Mouse (Mus musculus) liver, embryonic 14.5 days (tissue): Measurements from ENCODE around the gene Pnp. TPM values are rescaled to one million over a fixed set of nuclear protein-coding genes. Genes with fewer than 3 reads are reported as not detected.

Source experiments
- ATAC-seq: fragments of 200-750 bp; cut with Nextera tagmentation; 2 replicates; pipeline ENCODE4 v1.8.0; 2017; ENCODE audit warnings: moderate number of reproducible peaks, mild to moderate bottlenecking, moderate library complexity; ENCODE audit not compliant: insufficient read depth
- DNase-seq, 3 experiments: peaks; one replicate each; pipeline ENCODE4 v3.0.0-alpha.2; 2012 to 2013; ENCODE audit warnings: low read depth in 3 of 3, low spot score in 3 of 3
- H3K27ac ChIP-seq: fragments of 300-500 bp; sonication (generic); 2 replicates; pipeline ENCODE4 v1.5.1; 2014; ENCODE audit warnings: moderate library complexity, mild to moderate bottlenecking, control low read depth, inconsistent platforms
- H3K27me3 ChIP-seq: fragments of 300-500 bp; sonication (generic); 2 replicates; pipeline ENCODE4 v1.6.1; 2014; ENCODE audit warnings: mild to moderate bottlenecking, low read length, moderate library complexity; ENCODE audit not compliant: control insufficient read depth, insufficient read depth
- H3K36me3 ChIP-seq: fragments of 300-500 bp; sonication (generic); replicated peaks from 2 replicates; pipeline ENCODE4 v1.6.1; 2014; ENCODE audit warnings: low read depth; ENCODE audit not compliant: control insufficient read depth, insufficient read depth
- H3K4me1 ChIP-seq, 2 experiments: fragments of 200-500 bp in 1 of 2; fragments of 300-500 bp in 1 of 2; sonication (generic) in 1 of 2; replicated peaks; 2 replicates each; pipeline ENCODE4 v1.6.1; 2012 to 2014; ENCODE audit warnings: antibody characterized with exemption in 1 of 2, inconsistent platforms in 1 of 2, low read length in 1 of 2; ENCODE audit not compliant: control insufficient read depth in 2 of 2, insufficient read depth in 2 of 2
- H3K4me2 ChIP-seq: fragments of 300-500 bp; sonication (generic); 2 replicates; pipeline ENCODE4 v1.6.1; 2014; ENCODE audit warnings: low read depth, mild to moderate bottlenecking, control low read depth, moderate library complexity
- H3K4me3 ChIP-seq, 2 experiments: fragments of 200-500 bp in 1 of 2; fragments of 300-500 bp in 1 of 2; sonication (generic) in 1 of 2; 2 replicates each; pipeline ENCODE4 v1.5.1; 2012 to 2014; ENCODE audit warnings: low read depth in 2 of 2, low read length in 2 of 2, mild to moderate bottlenecking in 2 of 2, control low read depth in 1 of 2, inconsistent platforms in 1 of 2, moderate library complexity in 1 of 2; ENCODE audit not compliant: insufficient read depth in 1 of 2
- H3K9ac ChIP-seq: fragments of 300-500 bp; sonication (generic); replicated peaks from 2 replicates; pipeline ENCODE4 v1.6.1; 2014; ENCODE audit warnings: mild to moderate bottlenecking, control low read depth, moderate library complexity
- H3K9me3 ChIP-seq: fragments of 300-500 bp; sonication (generic); 2 replicates; pipeline ENCODE4 v1.6.1; 2016; ENCODE audit warnings: low read length, mixed read lengths; ENCODE audit not compliant: control insufficient read depth
- CTCF ChIP-seq: IDR thresholded peaks from 2 replicates; pipeline ENCODE4 v1.5.1; 2016; ENCODE audit warnings: antibody characterized with exemption, low read depth, control low read depth
- EP300 ChIP-seq: IDR thresholded peaks from 2 replicates; pipeline ENCODE4 v1.6.1; 2016; ENCODE audit warnings: antibody characterized with exemption, low read depth
- WGBS: fragments of 180-500 bp; shearing (Covaris S2); extraction: QIAGEN DNeasy Blood & Tissue Kit; methylation state at CpG from one replicate; pipeline ENCODE4 v1.1.7; 2014; ENCODE audit not compliant: insufficient replicate concordance; 5-methylcytosine and 5-hydroxymethylcytosine counted together
- polyA plus RNA-seq, 2 experiments: library from polyadenylated mRNA; depleted of rRNA in 1 of 2; stranded (reverse) in 1 of 2; unstranded in 1 of 2; fragments of >200 nt; fragmentation: Nextera tagmentation in 1 of 2; extraction: Ambion mirVana in 1 of 2; gene quantifications; 2 replicates each; pipeline versions ENCODE4 v1.2.1 to v1.2.3; 2012 to 2014

The Pnp gene
- polyA plus RNA-seq, 2 experiments: 81.4 to 87.0 TPM

DNA sequence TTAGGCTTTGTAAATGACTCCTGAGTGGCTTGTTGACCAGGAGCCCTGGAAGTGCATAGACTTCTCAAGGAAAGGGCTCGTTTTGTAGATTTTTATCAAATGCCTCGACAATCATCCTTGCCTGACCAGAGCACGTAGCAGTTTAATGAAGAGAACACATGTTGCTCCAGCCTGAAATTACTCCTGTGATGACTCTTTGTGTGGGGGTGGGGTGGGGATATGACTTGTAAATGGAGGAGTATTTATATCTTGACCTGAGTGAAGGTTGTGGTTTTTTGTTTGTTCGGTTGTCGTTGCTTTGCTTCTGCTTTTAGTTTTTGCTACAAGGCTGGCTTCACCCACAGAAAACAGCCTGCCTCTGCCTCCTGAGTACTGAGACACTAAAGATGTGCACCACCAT, 51.0 kb downstream of the Pnp start:
- no peaks in the 10 kb centered on the region for H3K27me3 ChIP-seq
- H3K4me3 ChIP-seq: no peak overlapping the region
- H3K4me2 ChIP-seq: no peak overlapping the region
- no peak overlapping the region for H3K27ac ChIP-seq
- peaks cover 0 to 3% of the 10 kb centered on the region in 2 experiments; a peak in 1 of 4 replicates for H3K4me1 ChIP-seq
- H3K9me3 ChIP-seq: no peaks in the 10 kb centered on the region
- no peaks in the 10 kb centered on the region for H3K36me3 ChIP-seq
- TF ChIP-seq CTCF (no peak), EP300 (no peak)
- no peak overlapping the region for H3K9ac ChIP-seq
- no peak for DNase-seq
- WGBS: 21% methylated on average over 5 of the region's 5 CpGs
- ATAC-seq: no peak

DNA sequence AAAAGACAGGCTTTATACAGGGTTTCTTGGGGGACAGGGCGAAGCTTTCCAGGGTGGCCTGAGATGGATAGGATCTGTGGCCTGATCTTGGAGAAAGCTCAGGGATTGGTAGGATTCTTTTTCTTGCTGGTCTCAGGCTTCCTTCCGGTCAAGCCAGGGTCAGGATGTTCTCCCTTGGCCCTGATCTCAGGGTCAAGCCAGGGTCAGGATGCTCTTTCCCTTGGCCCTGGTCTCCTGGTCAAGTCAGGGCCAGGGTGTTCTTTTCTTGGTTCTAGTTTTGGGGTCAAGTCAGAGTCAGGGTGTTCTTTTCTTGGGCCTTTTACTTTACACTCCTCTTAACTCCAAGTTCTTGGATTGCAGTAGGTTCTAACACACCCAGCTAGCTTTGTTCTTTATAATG, 56.8 kb downstream of the Pnp start:
- Histone ChIP-seq H3K4me2 (no peak overlapping the region), H3K27ac (no peak overlapping the region), H3K4me3 (no peak overlapping the region), H3K9ac (no peak overlapping the region), H3K9me3 (no peaks in the 10 kb centered on the region), H3K4me1 (no peaks in the 10 kb centered on the region), H3K36me3 (no peaks in the 10 kb centered on the region), H3K27me3 (no peaks in the 10 kb centered on the region)
- ATAC-seq (no peak), DNase-seq (no peak)
- 66% methylated on average over 2 of the region's 2 CpGs for WGBS
- TF ChIP-seq EP300 (no peak), CTCF (no peak)

DNA sequence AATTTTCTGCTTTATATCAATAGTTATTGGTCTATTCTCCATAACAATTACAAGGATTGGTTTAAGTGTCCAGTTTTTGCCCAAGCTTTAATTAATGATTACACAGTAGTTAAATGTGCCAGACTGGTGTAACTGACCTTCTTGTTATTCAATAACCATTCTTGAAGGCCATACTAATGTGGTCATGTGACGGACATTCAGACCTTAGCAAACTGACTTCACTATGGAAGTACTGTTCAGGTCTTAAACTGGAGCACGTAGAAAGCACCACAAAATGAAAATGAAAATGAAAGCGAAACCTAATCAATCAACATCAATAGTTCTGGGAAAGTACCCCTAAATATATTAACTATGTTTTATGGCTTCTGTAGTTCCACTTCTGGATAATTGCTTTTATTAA, 60.2 kb downstream of the Pnp start:
- no peak for DNase-seq
- 58% methylated on average over 3 of the region's 3 CpGs for WGBS
- Histone ChIP-seq H3K9ac (no peak overlapping the region), H3K27me3 (no peaks in the 10 kb centered on the region), H3K9me3 (no peaks in the 10 kb centered on the region), H3K4me1 (no peaks in the 10 kb centered on the region), H3K36me3 (no peaks in the 10 kb centered on the region), H3K4me3 (no peak overlapping the region), H3K27ac (no peak overlapping the region), H3K4me2 (no peak overlapping the region)
- TF ChIP-seq EP300 (no peak), CTCF (no peak)
- no peak for ATAC-seq

DNA sequence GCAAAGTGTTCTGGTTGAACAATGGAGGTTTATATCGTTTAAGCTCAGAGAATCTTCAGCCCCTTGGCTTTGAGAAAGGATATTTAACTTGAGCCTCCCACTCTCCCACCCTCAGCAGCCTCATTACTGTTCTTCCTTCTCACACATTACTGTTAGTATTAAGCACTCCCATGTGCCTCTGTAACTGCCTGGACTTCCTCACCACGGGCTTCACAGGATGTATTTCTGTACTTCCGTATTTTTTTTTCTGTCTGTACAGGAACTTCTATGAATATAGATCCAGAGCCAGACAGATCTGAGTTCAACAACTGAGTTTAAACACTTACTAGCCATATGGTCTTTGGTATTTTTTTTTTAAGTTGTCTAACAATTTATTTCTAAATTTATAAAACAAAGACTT, 66.2 kb downstream of the Pnp start:
- DNase-seq (no peak), ATAC-seq (no peak)

DNA sequence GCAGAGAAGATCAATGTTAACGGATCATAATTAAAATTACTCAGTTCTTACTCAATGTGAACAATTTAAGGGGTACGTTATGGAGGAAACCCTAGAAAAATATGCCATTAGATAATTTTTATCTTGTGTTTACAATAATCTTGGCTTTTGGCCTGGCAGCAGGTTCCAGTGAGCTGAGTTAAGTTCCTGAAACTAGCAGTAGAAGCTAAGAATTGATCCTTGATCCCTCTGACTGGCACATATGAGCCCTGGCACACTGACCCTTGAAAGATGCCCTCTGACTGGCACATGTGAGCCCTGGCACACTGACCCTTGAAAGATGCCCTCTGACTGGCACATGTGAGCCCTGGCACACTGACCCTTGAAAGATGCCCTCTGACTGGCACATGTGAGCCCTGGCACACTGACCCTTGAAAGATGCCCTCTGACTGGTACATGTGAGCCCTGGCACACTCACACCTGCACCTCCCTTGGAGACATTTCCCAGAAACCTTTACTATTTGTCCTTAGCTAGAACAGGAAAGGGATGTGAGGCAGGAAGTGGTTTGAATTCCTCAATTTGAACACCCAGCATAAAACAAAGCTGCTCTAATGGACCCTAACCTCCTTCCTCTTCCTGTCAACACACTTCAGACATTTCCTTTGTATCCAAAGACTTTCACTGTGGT, 67.3 kb downstream of the Pnp start:
- Histone ChIP-seq H3K27ac (no peak overlapping the region), H3K4me2 (no peak overlapping the region), H3K4me3 (no peak overlapping the region), H3K36me3 (no peaks in the 10 kb centered on the region), H3K27me3 (no peaks in the 10 kb centered on the region), H3K4me1 (peaks cover 0 to 6% of the 10 kb centered on the region in 2 experiments; a peak in 1 of 4 replicates), H3K9me3 (no peaks in the 10 kb centered on the region), H3K9ac (no peak overlapping the region)
- no peak for DNase-seq
- no peak for ATAC-seq
- no peak for TF ChIP-seq EP300
- TF ChIP-seq CTCF: no peak
- WGBS: 45% methylated on average over 2 of the region's 2 CpGs

More for the DNA sequence above, 66.2 kb downstream of the Pnp start:
- H3K27me3 ChIP-seq: no peaks in the 10 kb centered on the region
- H3K4me1 ChIP-seq: peaks cover 0 to 6% of the 10 kb centered on the region in 2 experiments; a peak in 1 of 4 replicates
- no peak overlapping the region for H3K4me2 ChIP-seq
- 10% methylated on average over 3 of the region's 3 CpGs for WGBS
- H3K27ac ChIP-seq: no peak overlapping the region
- H3K36me3 ChIP-seq: no peaks in the 10 kb centered on the region
- no peak for TF ChIP-seq EP300
- no peak for TF ChIP-seq CTCF
- H3K9ac ChIP-seq: no peak overlapping the region
- H3K4me3 ChIP-seq: no peak overlapping the region
- H3K9me3 ChIP-seq: no peaks in the 10 kb centered on the region
